Mouse (Mus musculus) layer of hippocampus, adult 18-20 months (tissue): ENCODE results near the gene Cd40lg. TPM values are rescaled to one million over a fixed set of nuclear protein-coding genes. Genes with fewer than 3 reads are reported as not detected.

Source experiments
- DNase-seq, 2 experiments: peaks; one replicate each; pipeline ENCODE4 v3.0.0; 2022; ENCODE audit warnings: low spot score in 2 of 2
- total RNA-seq, 2 experiments: library from RNA; stranded (reverse); gene quantifications; 2 replicates each; pipeline ENCODE4 v1.2.3; 2021

Cd40lg gene
- total RNA-seq, 2 experiments from 2014 or later: not detected

- peak in 1 of 2 experiments; percentile 31 for DNase-seq
Observed at GRCm38 (mm10) chrX:57260744-57261143, 48.8 kb downstream of the Cd40lg start.

GRCm38 (mm10) chrX:57263515-57263914 is 51.6 kb downstream of the Cd40lg start:
- DNase-seq: no peak

Other genes starting within 250 kb of the Cd40lg start
- not detected for gene Brs3, start 169.1 kb upstream of the Cd40lg start, total RNA-seq
- gene Htatsf1, start 158.6 kb upstream of the Cd40lg start, total RNA-seq: 10 to 100 TPM; 57.8 to 59.0 TPM
- not detected for gene Vgll1, start 124.0 kb upstream of the Cd40lg start, total RNA-seq
- gene Arhgef6, start 126.6 kb downstream of the Cd40lg start, total RNA-seq: 10 to 100 TPM; 30.8 to 41.4 TPM
- gene Rbmx, start 180.9 kb downstream of the Cd40lg start, total RNA-seq: 10 to 100 TPM; 56.5 to 69.7 TPM
- gene Gm364, start 197.0 kb downstream of the Cd40lg start, total RNA-seq: not detected